Mouse (Mus musculus) MEL (cell line): ENCODE measurements at regions not wholly inside any gene's neighbourhood (a gene's known extent, or its start where the extent isn't known, plus 50 kb on each side); places are given as distances from the start of the nearest gene placed in this dataset.

ENCODE experiments used
- DNase-seq: peaks from one replicate; pipeline ENCODE4 v3.0.0; 2011; ENCODE audit warnings: low read depth, low spot score
- H3K27ac ChIP-seq: 2 replicates; pipeline ENCODE4 v1.5.1; 2012; ENCODE audit warnings: low read depth, mild to moderate bottlenecking, control low read depth, low read length, moderate library complexity; ENCODE audit not compliant: control insufficient read depth
- H3K27me3 ChIP-seq, 2 experiments: fragments of 150-350 bp in 1 of 2; sonication (generic) in 1 of 2; 2 replicates each; pipeline ENCODE4 v1.6.1; 2012; ENCODE audit warnings: low read length in 2 of 2, mild to moderate bottlenecking in 2 of 2, improper control_type of control experiment in 1 of 2, moderate library complexity in 1 of 2; ENCODE audit not compliant: insufficient read depth in 2 of 2, control insufficient read depth in 1 of 2
- H3K36me3 ChIP-seq, 2 experiments: 2 replicates each; pipeline ENCODE4 v1.6.1; 2012 to 2014; ENCODE audit warnings: low read length in 2 of 2, improper control_type of control experiment in 1 of 2, inconsistent platforms in 1 of 2, mild to moderate bottlenecking in 1 of 2; ENCODE audit not compliant: insufficient read depth in 2 of 2, control insufficient read depth in 1 of 2
- H3K4me1 ChIP-seq, 2 experiments: fragments of 150-350 bp in 1 of 2; sonication (generic) in 1 of 2; 2 replicates each; pipeline ENCODE4 v1.6.1; 2012; ENCODE audit warnings: low read length in 2 of 2, improper control_type of control experiment in 1 of 2, mild to moderate bottlenecking in 1 of 2; ENCODE audit not compliant: insufficient read depth in 2 of 2, control insufficient read depth in 1 of 2
- H3K4me3 ChIP-seq, 2 experiments: fragments of 150-350 bp in 1 of 2; sonication (generic) in 1 of 2; 2 replicates each; pipeline ENCODE4 v1.5.1; 2012; ENCODE audit warnings: low read depth in 2 of 2, low read length in 2 of 2, mild to moderate bottlenecking in 2 of 2, moderate library complexity in 2 of 2, control low read depth in 1 of 2, improper control_type of control experiment in 1 of 2; ENCODE audit not compliant: control insufficient read depth in 1 of 2, insufficient read depth in 1 of 2
- H3K79me2 ChIP-seq: 2 replicates; pipeline ENCODE4 v1.6.1; 2012; ENCODE audit warnings: mild to moderate bottlenecking, low read length, moderate library complexity; ENCODE audit not compliant: control insufficient read depth, poor library complexity, insufficient read depth
- H3K9ac ChIP-seq: 2 replicates; pipeline ENCODE4 v1.6.1; 2012; ENCODE audit warnings: low read depth, mild to moderate bottlenecking, control low read depth, low read length, moderate library complexity; ENCODE audit not compliant: control insufficient read depth, poor library complexity, severe bottlenecking
- H3K9me3 ChIP-seq: fragments of 150-350 bp; sonication (generic); replicated peaks from 2 replicates; pipeline ENCODE4 v1.6.1; 2012; ENCODE audit warnings: mild to moderate bottlenecking, low read length, improper control_type of control experiment, moderate library complexity; ENCODE audit not compliant: insufficient read depth
- BHLHE40 ChIP-seq: IDR thresholded peaks from 2 replicates; pipeline ENCODE4 v1.6.1; 2012; ENCODE audit warnings: low read depth, mild to moderate bottlenecking, inconsistent platforms, low read length, improper control_type of control experiment, borderline replicate concordance
- E2F4 ChIP-seq: IDR thresholded peaks from 2 replicates; pipeline ENCODE4 v1.6.1; 2011; ENCODE audit warnings: low read depth, low read length, improper control_type of control experiment, borderline replicate concordance
- MAZ ChIP-seq: IDR thresholded peaks from 2 replicates; pipeline ENCODE4 v1.6.1; 2012; ENCODE audit warnings: low read depth, mild to moderate bottlenecking, inconsistent platforms, low read length, improper control_type of control experiment
- POLR2AphosphoS2 ChIP-seq: IDR thresholded peaks from 2 replicates; pipeline ENCODE4 v1.6.1; 2011; ENCODE audit warnings: low read length, improper control_type of control experiment
- ZMIZ1 ChIP-seq: IDR thresholded peaks from 2 replicates; pipeline ENCODE4 v1.6.1; 2012; ENCODE audit warnings: low read depth, mild to moderate bottlenecking, inconsistent platforms, low read length, improper control_type of control experiment, moderate library complexity

GRCm38 (mm10) chr3:73109102-73109501 lies 51.5 kb upstream of the Slitrk3 start:
- H3K4me3 ChIP-seq: no peak overlapping the region
- H3K9me3 ChIP-seq: no peaks in the 10 kb centered on the region
- no peak overlapping the region for H3K27ac ChIP-seq
- H3K36me3 ChIP-seq: no peaks in the 10 kb centered on the region
- no peaks in the 10 kb centered on the region for H3K27me3 ChIP-seq
- no peaks in the 10 kb centered on the region for H3K4me1 ChIP-seq
- DNase-seq: no peak
- TF ChIP-seq BHLHE40: no peak
- TF ChIP-seq MAZ: no peak
- TF ChIP-seq POLR2AphosphoS2: no peak
- no peak for TF ChIP-seq E2F4
- TF ChIP-seq ZMIZ1: no peak
- TF ChIP-seq, all 39 proteins: peak for 0
- Histone ChIP-seq H3K9ac (no peak overlapping the region), H3K79me2 (no peaks in the 10 kb centered on the region)
